Mouse (Mus musculus) activated CD4-positive, CD25-positive, alpha-beta regulatory T cell (primary cell): ENCODE measurements around the gene Cenpi. TPM values are rescaled to one million over a fixed set of nuclear protein-coding genes. Genes with fewer than 3 reads are reported as not detected.

ENCODE experiments used
- polyA plus RNA-seq, 2 experiments: library from polyadenylated mRNA; unstranded; fragments of 100-300 nt; shearing (Covaris generic); gene quantifications; one replicate each; pipeline ENCODE4 v1.2.1; 2017

Gene Cenpi
- 1 to 10 TPM; 2.3 to 4.1 TPM for polyA plus RNA-seq

DNA sequence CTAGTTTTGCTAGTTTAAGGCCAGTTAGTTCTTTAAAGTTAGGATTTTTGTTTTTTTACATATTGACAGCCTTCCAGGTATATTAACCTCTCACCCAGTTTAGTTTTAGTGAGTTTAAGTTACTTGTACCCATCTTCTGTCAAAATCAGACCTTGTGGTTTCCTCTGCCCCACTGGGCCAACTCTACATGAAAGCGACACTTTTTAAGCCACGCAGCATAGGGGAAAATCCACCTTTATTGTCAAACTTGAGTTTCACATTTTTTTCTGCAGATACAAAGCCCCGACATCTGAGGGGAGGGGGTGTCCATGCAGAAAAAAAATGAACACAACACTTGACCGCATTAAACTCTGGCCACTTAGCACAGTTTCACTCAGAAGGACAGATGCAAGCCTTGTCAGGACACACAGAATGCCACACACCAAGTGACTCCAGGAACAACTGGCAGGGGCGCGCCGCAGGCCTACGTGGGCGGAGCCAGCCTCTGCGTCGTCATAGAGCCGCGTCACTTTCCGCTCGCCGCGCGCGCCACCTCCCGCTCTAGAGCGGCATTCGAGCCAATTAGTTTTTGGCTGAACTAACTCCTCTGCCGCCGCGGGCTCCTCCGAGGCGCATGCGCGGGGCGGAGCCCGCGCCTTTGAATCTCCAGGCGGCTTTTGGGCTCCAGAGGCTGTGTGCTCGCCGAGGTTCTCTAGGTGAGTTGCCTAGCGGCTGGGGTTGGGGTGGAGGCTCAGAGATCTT lies at the start of gene Cenpi:
Gene Cenpi (plus strand): TSS at position 551 of the 741 bp plus-strand sequence.

DNA sequence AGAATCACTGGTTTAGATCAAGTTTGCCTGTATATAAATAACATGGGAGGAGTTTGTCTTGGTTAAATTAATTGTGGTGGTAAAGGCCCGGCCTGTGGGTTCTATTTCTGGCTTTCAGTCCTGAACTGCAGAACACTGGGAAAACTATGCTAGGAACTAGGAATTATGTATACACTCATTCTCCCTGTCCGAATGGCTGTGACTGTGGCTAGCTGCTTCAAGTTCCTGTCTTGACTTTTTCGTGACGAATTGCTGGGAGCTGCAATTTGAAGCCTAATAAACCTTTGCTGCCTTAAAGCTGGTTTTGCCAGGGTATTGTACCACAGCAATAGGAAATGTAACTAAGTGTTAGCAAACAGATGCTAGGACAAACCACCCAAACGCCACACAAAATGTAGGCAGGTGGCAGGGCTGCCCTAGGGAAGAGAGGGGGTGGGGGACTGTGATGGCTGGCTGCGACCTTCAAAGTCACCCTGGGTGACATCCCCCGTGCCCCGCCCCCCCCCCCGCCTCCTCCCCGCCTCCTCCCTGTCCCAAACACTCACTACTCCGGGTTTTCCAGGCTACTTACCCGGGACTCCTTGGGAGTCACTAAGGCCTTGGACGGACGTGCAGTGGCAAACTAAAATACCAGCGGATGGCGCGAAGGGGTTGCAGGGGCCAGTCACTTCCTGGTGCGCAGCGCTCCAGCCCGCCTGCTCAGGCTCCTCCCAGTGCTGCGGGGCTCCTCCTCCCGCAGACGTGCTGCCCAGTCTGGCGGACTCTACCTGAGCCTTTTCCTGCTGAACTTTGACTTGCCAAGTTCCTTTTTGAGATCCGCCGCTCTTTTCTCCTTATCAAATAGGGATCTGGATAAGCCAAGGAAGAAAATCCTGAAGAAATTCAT lies 31.4 kb upstream of the Cenpi start, which contains the start of gene Trmt2b:
Gene Trmt2b (minus strand): TSS at position 710 of the 886 bp plus-strand sequence.

DNA sequence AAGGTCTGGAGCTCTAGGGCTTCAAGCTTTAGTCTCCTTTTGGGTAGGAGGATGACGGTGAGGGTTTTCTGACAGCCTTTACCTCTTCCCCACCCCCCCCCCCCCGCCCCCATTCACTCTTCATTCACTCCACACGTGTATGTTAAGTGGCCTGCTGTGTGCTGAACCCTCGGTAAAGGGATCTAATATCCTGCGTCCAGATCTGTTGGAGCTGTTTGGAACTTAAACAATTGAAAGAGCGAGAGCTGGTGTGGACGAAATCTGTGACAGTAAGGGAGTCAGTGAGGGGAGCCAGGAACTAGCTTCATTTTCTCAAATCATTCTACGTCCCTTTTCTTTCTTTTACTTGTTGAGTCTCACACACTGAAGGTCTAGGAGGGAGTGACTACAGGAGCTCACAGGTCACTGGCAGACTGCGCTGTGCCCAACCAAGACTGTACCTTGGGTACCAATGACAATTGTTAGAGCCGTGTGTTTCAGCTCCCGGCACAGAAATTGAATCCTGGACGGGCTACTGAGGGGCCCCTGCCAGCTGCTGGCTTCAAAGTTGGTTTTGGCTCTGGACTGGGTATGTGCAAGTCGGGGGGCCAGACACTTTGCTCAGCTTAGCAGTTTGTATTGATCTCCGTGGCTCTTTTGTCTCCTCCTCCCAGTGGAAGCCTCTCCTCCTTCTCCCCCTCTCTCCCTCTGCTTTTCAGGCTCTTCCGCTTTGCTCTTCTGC lies 96.1 kb downstream of the Cenpi start, which contains the start of gene Drp2:
Gene Drp2 (plus strand): TSS at position 689 of the 721 bp plus-strand sequence.

Other genes with a start within 250 kb of the Cenpi start
- gene Cstf2, start 248.9 kb upstream of the Cenpi start, polyA plus RNA-seq = 10 to 100 TPM; 49.6 to 53.4 TPM
- 1 to 10 TPM in 1 of 2 experiments, under 1 TPM in 1; 0.78 to 2.7 TPM for gene Xkrx, start 146.0 kb upstream of the Cenpi start, polyA plus RNA-seq
- gene Arl13a, start 120.6 kb upstream of the Cenpi start, polyA plus RNA-seq = not detected
- gene Nox1, start 86.1 kb upstream of the Cenpi start, polyA plus RNA-seq = 1 to 10 TPM in 1 of 2 experiments, under 1 TPM in 1; 0.37 to 1.3 TPM
- 10 to 100 TPM; 24.6 to 29.8 TPM for gene Trmt2b, start 31.1 kb upstream of the Cenpi start, polyA plus RNA-seq
- gene Tmem35a, start 12.9 kb upstream of the Cenpi start, polyA plus RNA-seq = under 1 TPM; 0.13 to 0.21 TPM
- gene Drp2, start 96.5 kb downstream of the Cenpi start, polyA plus RNA-seq = not detected
- under 1 TPM; 0.33 to 0.38 TPM for gene Taf7l, start 168.4 kb downstream of the Cenpi start, polyA plus RNA-seq
- 10 to 100 TPM; 29.0 to 54.2 TPM for gene Timm8a1, start 233.8 kb downstream of the Cenpi start, polyA plus RNA-seq